ENCODE assay signal across 24 mouse cellular contexts in the genomic region with DNA sequence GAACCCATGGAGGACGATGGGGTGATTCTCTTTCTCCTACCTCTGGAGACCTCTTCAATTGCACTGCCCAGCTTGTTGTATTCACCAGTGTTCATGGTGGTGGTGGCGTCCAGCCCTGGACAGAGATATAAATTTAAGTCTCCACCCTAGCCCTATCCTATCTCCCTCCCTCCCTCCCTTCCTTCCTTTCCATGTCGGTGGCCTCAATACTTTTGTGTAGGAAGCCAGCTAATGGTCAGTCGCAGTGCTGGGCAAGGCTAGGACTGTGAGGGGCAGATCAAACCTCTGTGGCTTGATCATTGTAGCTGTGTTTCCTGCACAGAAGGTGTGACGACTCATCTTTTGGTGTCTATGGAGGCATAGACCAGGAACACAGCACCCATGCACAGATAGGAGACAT. TPM values are rescaled to one million over a fixed set of nuclear protein-coding genes. Genes with fewer than 3 reads are reported as not detected.
"Had no signal": no experiment of that assay in that cellular context is flagged by ENCODE, and none has a peak within 500 bp of the region (broad histone marks: within the 10 kb centered on the region; RNA-seq: fewer than 3 reads in every experiment).

A gene (minus strand): TSS at position 101 of the 400 bp plus-strand sequence.

- H3K4me2 ChIP-seq: lung, embryonic 14.5 days; midbrain, embryonic 12.5 days; neural tube, embryonic 13.5 days; neural tube, embryonic 15.5 days had no signal

- H3K27ac ChIP-seq: liver, embryonic 14.5 days; midbrain, embryonic 10.5 days; midbrain, embryonic 12.5 days; neural tube, embryonic 13.5 days; neural tube, embryonic 15.5 days had no signal

- DNase-seq: lung, adult 18-20 months; lung, postnatal 10 days; lung, postnatal 4 days; retina, postnatal 1 day; right cerebral cortex, adult 18-20 months; right cerebral cortex, postnatal 25 days; right cerebral cortex, postnatal 4 days; spleen, adult 18-20 months; thymus, adult 18-20 months; thymus, postnatal 14 days; thymus, postnatal 36 days had no signal

- H3K9me3 ChIP-seq: midbrain, embryonic 12.5 days; neural tube, embryonic 13.5 days; neural tube, embryonic 15.5 days had no signal

- H3K27me3 ChIP-seq: midbrain, embryonic 12.5 days; neural tube, embryonic 13.5 days; neural tube, embryonic 15.5 days had no signal

- H3K4me3 ChIP-seq: midbrain, embryonic 10.5 days; midbrain, embryonic 12.5 days; myocyte; neural tube, embryonic 13.5 days; neural tube, embryonic 15.5 days had no signal

- H3K36me3 ChIP-seq: midbrain, embryonic 10.5 days; midbrain, embryonic 12.5 days; neural tube, embryonic 13.5 days; neural tube, embryonic 15.5 days had no signal

- ATAC-seq: midbrain, embryonic 16.5 days had no signal

- H3K9ac ChIP-seq: liver, embryonic 14.5 days; lung, embryonic 14.5 days; midbrain, embryonic 12.5 days; neural tube, embryonic 13.5 days; neural tube, embryonic 15.5 days had no signal

- H3K4me1 ChIP-seq: midbrain, embryonic 10.5 days; midbrain, embryonic 12.5 days; neural tube, embryonic 13.5 days; neural tube, embryonic 15.5 days had no signal

RNA-seq across cellular contexts. Expression of the gene that starts here (rescaled TPM):
- total RNA-seq: megakaryocyte-erythroid progenitor cell, adult 5-6 weeks had no signal
- polyA plus RNA-seq: lung, embryonic 14.5 days; midbrain, embryonic 12.5 days; midbrain, embryonic 14.5 days; midbrain, embryonic 16.5 days; myocyte; neural tube, embryonic 11.5 days; neural tube, embryonic 13.5 days; neural tube, embryonic 15.5 days; small intestine, adult 2 months; stomach, embryonic 14.5 days had no signal
